Mouse (Mus musculus): ENCODE measurements at regions not wholly inside any gene's neighbourhood (a gene's known extent, or its start where the extent isn't known, plus 50 kb on each side); places are given as distances from the start of the nearest gene placed in this dataset.

DNA sequence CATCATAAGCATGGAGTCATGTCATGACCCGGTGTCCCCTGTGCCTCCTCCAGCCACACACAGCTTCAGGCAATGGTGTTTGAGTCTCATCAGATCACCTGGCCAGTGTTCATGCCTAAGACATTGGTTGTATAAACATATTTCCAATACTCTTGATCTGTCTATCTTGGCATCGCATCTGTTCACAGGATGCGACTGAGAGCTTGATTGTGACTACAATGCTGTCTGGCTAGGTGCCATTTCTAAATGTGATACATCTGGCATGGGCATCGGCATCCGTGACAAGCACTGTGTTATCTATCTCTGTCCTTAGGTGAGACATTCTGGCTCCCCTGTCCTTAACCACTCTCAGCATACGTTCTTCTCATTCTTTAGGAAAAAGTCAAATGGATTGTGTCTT is 102.3 kb upstream of the Fut8 start:
- peak; percentile 23 for DNase-seq (ENCODE audit: low spot score)

- DNase-seq (ENCODE audit: low spot score), result no peak
These were observed 102.9 kb upstream of the Fut8 start for GRCm38 (mm10) chr12:77135067-77135466.

GRCm38 (mm10) chr12:77134306-77135010 is 103.5 kb upstream of the Fut8 start:
- no peak for DNase-seq (ENCODE audit: low spot score)

GRCm38 (mm10) chr12:77133465-77134305 is 104.2 kb upstream of the Fut8 start:
- no peak for DNase-seq (ENCODE audit: low spot score)

DNA sequence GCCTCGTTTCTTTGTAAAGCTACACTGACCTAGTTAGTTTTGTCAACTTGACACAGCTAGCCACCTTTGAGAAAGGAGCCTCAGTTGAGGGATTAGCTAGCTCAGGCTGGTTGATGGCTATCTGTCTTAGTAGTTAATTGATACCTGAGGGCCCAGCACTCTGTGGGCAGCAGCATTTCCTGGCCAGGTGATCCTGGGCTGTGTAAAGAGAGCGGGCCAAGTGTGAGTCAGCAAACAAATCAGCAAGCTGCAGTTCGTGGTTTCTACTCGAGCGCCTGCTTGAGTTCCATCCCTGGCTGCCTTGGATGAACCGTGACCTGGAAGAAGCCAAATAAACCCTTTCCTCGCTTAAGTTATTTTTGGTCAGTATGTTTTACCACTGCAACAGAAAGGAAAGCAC is 106.6 kb upstream of the Fut8 start:
- DNase-seq (ENCODE audit: low spot score), result no peak

GRCm38 (mm10) chr12:77130526-77130925 is 107.4 kb upstream of the Fut8 start:
- DNase-seq (ENCODE audit: low spot score), result no peak

DNA sequence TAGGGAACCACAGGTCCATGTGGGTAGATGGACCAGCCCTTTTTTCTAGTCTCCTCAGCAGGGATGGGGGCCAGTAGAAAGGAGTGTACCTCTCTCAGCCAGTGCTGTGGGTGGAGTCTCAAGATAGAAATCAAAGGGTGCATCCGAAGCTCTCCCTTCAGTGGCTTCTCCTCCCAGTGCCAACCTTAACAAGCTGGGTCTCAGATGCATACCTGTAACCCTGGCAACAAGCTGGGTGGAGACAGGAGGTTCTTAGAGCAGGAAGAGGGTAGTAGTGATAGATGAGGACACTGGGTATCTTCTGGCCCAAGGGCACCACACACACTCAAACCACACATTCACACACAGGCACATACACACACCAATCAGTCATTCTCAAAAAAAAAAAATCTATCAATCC is 113.7 kb upstream of the Fut8 start:
- no peak for DNase-seq (ENCODE audit: low spot score)

DNA sequence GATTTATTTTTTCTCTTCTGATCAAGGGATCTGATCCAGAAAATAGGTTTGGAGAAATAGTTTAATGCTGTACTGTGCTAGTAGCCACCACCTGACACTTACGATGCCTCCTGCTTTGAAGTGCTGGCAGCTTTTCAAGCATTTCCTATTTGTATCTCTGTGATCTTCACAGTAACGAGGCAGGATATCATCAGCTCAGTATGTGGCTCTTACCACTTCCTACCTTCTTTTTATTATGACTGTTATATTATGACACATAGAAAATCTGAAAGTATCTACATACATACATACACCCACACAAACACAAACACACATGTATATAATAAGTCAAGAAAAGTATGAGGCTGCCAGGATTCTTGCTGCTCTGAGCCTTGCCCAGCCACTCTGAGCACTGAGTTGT is 124.4 kb upstream of the Fut8 start:
- DNase-seq (ENCODE audit: low spot score), result no peak

DNA sequence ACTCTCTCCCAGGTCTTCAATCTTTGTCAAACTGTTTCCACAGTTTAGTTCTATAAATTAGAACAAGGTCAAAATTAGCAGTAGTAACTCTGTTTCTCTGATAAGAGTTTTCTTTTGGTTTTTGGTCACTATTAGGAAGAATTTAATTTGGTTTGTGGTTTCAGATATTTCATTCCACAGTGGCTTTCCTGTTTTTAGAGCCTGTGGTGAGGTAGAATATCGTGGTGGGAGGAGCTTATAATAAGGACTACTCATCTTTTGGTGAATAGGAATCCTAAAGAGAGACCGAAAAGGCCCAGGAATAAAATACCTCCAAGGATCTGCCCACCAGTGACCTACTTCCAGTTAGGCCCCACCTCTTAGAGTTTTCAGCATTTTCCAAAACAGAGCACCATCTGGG is 125.8 kb upstream of the Fut8 start:
- DNase-seq (ENCODE audit: low spot score), result no peak

DNA sequence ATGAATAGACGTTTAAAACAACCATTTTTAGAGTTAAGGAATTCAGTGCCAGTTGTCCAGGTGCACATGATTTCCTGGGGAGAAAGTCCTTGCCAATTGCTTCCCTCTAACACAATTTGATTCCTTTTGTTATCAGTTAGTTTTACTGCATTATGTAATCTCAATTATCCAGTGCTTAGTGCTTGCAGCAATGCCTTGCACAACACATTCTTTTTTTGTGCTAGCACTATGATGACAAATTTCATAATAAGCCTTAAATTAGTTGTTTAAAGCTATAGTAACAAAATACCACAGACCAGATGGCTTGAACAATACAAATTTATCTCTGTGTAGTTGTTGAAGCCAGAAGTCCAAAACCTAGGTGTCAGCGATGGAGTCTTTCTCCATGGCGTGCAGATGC is 130.7 kb upstream of the Fut8 start:
- no peak for DNase-seq (ENCODE audit: low spot score)

GRCm38 (mm10) chr12:77105887-77106600 is 131.9 kb upstream of the Fut8 start:
- no peak for DNase-seq (ENCODE audit: low spot score)

- no peak for DNase-seq (ENCODE audit: low spot score)
These were observed 137.4 kb upstream of the Fut8 start for GRCm38 (mm10) chr12:77100482-77100881.

DNA sequence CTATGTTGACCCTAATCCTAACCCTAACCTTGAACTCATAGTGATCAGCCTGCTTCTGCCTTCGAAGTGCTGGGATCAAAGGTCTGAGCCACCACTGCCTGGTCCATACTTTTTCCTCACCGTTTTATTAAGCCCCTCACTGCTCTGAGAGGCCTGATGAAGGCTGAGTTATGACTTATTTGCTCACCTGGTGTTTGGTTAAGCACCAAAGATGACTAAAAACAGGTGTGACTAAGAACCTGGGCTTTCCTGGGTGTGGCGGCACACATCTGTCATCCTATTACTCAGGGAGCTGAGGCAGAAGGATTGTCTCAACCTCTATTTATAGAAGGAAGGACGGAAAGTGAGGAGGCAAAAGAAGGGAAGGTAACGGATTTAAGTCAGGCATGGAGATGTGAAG is 137.5 kb upstream of the Max start:
- DNase-seq (ENCODE audit: low spot score), result no peak

- no peak for DNase-seq (ENCODE audit: low spot score)
These were observed 136.8 kb upstream of the Max start for GRCm38 (mm10) chr12:77098821-77099220.

DNA sequence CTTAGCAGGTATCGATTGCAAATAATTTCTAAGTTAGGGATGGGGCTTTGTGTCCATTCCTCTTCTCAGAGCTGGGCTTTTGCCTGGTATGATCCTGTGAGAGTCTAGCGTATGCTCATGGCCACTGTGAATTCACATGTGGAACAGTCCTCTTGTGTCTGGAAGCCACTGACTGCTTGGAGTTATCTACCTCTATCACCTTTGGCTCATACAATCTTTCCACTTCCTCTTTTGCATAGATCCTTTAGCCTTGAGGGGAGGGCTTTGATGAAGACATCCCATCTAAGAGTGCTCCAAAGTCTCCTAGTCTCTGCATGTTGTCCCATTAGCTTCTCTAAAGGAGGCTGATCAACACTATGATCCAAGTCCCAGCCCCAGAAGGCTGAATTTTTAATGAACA is 135.8 kb upstream of the Max start:
- no peak for DNase-seq (ENCODE audit: low spot score)

DNA sequence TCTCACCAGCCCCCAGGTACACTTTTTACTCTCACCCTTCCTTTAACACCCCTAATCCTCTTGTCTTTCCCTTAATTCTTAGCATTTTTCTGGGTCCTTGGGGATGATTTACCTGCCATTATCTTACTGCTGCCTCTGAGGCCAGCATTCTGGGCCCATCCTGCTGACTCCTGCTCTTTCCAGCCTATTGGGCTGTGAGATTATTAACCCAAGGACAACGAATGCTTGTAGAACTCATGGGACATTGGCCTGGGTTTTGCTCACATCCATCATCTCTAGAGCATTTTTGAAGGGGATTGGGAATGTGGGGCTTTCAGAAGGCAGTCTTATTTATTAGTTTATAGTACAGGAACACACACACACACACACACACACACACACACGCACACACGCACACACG is 134.5 kb upstream of the Max start:
- no peak for DNase-seq (ENCODE audit: low spot score)

DNA sequence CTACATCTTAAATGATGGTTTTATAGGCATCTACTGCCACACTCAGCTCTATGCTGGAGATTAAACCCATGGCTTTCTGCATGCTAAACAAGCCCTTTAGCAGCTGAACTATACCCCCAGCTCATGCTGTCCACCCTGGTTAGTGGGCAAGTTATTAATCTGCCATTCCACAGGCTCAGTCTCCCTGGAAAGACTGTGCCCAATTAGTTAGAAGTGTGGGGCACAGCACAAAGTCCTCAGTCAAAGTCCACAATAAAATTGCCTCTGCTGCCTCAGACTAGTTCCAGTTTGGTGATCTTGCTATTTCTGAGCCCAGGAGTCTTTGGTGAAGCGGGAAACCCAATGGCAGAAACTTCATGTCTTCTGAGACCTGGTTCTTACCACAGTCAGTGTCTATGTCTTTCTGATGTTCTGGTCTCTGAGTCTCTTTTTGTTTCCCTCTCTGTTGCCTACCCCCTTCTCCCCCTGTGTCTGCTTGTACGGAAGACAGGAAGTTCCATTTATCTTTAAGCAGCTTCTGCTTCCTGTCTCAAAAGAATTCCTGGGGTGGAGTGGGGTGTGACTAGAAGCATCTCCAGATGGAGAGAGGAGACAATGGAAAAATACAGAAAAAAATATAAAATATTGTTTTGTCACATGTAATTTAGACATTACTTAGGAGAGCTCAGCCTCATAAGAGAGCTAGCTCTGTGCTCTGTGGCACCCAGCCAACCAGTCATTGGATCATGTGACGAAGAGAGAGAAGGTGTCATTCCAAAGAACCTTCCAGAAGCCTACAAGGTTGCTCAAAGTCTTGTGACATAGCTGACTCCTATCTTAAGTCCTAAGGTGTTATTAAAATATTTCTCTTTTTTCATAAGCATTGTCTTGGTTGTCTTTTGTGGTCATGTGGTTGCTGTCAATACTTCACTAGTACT is 133.3 kb upstream of the Max start:
- no peak for DNase-seq (ENCODE audit: low spot score)

DNA sequence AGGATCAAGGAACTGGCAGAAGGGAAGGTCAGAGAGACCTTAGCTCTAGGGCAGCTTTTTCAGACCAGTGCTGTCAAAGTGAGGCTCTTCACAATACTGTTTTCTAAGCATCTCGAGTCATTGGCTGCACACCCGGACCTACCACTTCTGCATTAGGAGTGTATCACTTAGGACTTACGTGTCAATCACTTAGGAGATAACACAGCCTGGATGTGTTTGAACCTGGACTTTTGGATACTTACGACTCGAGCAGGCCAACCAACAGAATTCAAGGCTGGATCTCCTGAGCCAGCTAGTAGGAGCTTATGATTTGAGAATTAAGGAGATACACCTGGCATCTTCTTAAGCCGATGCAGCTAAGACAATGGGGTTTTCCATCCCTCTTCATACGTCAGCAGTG is 132.2 kb upstream of the Max start:
- DNase-seq (ENCODE audit: low spot score), result no peak

GRCm38 (mm10) chr12:77092741-77093140 is 130.7 kb upstream of the Max start:
- DNase-seq (ENCODE audit: low spot score), result no peak

GRCm38 (mm10) chr12:77092143-77092542 is 130.1 kb upstream of the Max start:
- no peak for DNase-seq (ENCODE audit: low spot score)

GRCm38 (mm10) chr12:77091700-77092099 is 129.7 kb upstream of the Max start:
- no peak for DNase-seq (ENCODE audit: low spot score)

DNA sequence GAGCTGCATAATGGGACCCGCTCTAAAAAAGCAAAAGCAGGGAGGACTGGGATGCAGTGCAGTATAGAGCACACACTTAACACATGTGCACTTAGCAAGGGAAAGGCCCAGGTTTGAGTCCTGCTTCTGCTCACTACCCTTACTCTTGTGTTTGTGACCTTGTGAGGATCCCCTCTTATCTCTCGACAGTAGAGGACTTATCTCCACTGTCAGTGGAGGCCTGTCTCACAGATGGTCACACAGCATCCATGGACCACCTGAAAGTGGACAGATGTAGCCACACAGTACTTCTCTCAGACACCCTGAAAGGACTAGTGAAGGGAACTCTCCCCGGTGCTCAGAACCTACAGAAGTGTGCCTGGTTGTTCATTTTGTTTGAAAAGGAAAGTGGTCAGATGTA is 128.5 kb upstream of the Max start:
- DNase-seq (ENCODE audit: low spot score), result no peak
